Mouse (Mus musculus) heart, postnatal 14 days (tissue): ENCODE measurements around the gene Aurkaip1. TPM values are rescaled to one million over a fixed set of nuclear protein-coding genes. Genes with fewer than 3 reads are reported as not detected.

Experiments used
- DNase-seq, 2 experiments: peaks; one replicate each; pipeline ENCODE4 v3.0.0; 2021 to 2022
- intact Hi-C: fragments of 180-260 bp; cut with DNase I; formaldehyde crosslinking; loops from one replicate; pipeline ENCODE4 v1.15.1; 2025
- total RNA-seq, 2 experiments: library from RNA; stranded (reverse); gene quantifications; 2 replicates each; pipeline ENCODE4 v1.2.3; 2021

Gene Aurkaip1
- total RNA-seq, 2 experiments from 2014 or later: 96.4 to 97.5 TPM

DNA sequence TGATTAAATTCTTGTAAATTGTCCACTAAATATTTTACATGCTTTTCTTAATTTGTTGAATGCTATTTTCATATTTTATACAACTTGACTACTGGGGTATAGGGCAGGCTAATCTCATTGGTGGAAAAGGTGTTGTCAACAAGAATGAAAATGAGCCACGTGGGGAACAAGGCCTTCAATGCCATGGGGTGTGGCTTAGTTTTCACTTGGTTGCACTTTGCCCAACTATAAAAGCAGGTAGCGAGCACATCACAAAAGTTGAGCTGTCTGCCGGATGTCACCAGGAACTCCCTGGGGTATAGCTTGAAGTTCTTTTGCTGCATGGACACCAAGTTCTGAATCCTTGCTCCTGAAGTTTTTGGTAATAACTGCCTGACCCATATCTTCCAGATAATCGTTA is 13.5 kb upstream of the Aurkaip1 start:
- DNase-seq: no peak
- intact Hi-C loops: no loop called here

DNA sequence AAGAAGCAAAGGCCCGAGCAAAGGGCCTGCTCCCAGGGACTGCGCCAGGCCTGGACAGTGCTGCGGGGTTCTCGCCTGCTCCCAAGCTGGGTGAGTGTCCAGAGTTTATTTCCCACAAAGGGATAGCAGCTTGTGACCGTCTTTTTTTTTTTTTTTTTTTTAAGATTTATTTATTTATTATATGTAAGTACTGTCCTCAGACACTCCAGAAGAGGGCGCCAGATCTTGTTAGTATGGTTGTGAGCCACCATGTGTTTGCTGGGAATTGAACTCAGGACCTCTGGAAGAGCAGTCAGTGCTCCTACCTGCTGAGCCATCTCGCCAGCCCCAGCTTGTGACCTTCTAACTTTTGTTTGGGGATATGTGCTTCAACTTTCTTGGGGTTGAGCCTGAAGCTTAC is 10.0 kb upstream of the Aurkaip1 start:
- DNase-seq: peak; percentile 23 to 49
- intact Hi-C loops: no loop called here

DNA sequence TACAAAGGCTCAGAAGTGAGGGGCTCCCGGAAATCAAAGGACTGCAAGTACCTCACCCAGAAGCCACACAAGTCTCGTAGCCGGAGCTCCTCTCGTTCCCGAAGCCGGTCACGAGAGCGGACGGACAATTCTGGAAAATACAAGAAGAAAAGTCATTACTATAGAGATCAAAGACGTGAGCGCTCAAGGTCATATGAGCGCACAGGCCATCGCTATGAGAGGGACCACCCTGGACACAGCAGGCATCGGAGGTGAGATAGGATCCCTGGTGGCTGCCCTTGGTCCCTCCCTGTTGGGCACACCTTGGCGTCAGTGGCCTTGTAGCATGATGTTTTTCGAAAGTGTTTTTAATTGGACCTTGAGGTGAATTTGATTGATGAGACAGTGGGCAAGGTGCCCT is 7.6 kb upstream of the Aurkaip1 start:
- intact Hi-C loops: no loop called here
- DNase-seq: no peak

GRCm38 (mm10) chr4:155829866-155830265 is 1.2 kb upstream of the Aurkaip1 start:
- DNase-seq: no peak
- intact Hi-C loops: no loop called here

DNA sequence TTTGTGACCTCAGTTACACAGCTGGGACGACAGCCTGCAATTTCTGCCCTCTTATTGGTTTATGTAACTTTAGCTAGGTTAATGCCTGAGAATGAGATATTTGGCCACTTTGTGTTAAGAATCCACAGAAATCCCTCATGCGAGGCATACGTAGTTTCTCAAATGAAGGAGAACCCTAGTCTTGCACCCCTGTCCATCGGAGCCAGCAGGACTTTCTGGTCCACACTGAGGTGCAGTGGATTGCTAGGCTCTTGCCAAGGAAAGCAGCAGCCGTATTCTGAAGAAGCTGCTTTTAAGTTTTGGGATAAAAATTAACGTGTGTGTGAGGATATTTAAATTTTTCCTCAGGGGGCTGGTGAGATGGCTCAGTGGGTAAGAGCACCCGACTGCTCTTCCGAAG is 476 bp upstream of the Aurkaip1 start:
- intact Hi-C loops: no loop called here
- DNase-seq: no peak

- intact Hi-C loops: loop anchor here (1.0 kb wide), 1 partner anchor 15 kb away; the partner anchor contains the start of gene Dvl1
- DNase-seq: peak in 1 of 2 experiments; percentile 38
Observed at GRCm38 (mm10) chr4:155831831-155832230, 759 bp downstream of the Aurkaip1 start.

GRCm38 (mm10) chr4:155832321-155832720 is 1.2 kb downstream of the Aurkaip1 start:
- no peak for DNase-seq
- intact Hi-C loops: loop anchor here (1.0 kb wide), 1 partner anchor 15 kb away; the partner anchor contains the start of gene Dvl1

GRCm38 (mm10) chr4:155833234-155833633 is 2.2 kb downstream of the Aurkaip1 start:
- DNase-seq: no peak
- intact Hi-C loops: no loop called here

GRCm38 (mm10) chr4:155833836-155834235 is 2.8 kb downstream of the Aurkaip1 start:
- DNase-seq: peak; percentile 87 to 93
- intact Hi-C loops: no loop called here

DNA sequence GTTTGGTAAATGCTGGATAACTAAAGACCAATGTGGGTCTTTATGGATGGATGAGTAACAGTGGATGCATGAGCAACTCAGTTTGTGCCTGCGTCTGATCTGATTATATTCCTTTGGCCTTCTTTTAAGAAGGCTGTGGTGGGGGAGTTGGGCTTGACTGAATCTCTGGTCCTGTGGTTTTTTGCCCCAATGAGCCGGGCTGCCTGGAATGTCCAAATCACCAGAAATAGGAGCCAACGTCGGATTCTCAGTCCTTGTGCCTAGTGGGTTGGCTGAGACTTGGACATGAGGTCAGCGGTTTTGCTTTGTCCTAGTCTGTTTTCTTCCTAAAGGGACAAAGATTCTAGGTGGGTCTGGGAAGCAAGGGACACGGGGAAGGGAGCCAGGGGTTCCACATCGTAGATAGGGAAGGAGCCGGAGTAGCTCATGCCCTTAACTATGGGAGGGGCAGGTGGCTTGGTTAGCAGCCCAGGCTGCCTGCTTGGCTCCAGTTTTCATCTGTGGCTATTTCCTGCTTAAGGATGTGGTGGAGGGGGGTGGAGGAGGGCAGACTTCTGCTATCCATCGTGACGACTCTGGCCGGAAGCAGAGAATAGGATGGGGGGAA is 6.4 kb downstream of the Aurkaip1 start:
- intact Hi-C loops: no loop called here
- peak; percentile 63 to 69 for DNase-seq

- intact Hi-C loops: no loop called here
- peak; percentile 65 for DNase-seq
Observed at GRCm38 (mm10) chr4:155838187-155839153, 7.4 kb downstream of the Aurkaip1 start.

- intact Hi-C loops: no loop called here
- peak; percentile 89 to 91 for DNase-seq
Observed at GRCm38 (mm10) chr4:155839483-155839910, 8.4 kb downstream of the Aurkaip1 start, which contains the start of gene Mxra8. Gene Mxra8 (plus strand): TSS chr4:155839680.

GRCm38 (mm10) chr4:155840076-155841002 is 9.3 kb downstream of the Aurkaip1 start:
- peak in 1 of 2 experiments; percentile 21 for DNase-seq
- intact Hi-C loops: no loop called here

GRCm38 (mm10) chr4:155841003-155841454 is 10.0 kb downstream of the Aurkaip1 start:
- intact Hi-C loops: no loop called here
- peak; percentile 67 to 76 for DNase-seq

DNA sequence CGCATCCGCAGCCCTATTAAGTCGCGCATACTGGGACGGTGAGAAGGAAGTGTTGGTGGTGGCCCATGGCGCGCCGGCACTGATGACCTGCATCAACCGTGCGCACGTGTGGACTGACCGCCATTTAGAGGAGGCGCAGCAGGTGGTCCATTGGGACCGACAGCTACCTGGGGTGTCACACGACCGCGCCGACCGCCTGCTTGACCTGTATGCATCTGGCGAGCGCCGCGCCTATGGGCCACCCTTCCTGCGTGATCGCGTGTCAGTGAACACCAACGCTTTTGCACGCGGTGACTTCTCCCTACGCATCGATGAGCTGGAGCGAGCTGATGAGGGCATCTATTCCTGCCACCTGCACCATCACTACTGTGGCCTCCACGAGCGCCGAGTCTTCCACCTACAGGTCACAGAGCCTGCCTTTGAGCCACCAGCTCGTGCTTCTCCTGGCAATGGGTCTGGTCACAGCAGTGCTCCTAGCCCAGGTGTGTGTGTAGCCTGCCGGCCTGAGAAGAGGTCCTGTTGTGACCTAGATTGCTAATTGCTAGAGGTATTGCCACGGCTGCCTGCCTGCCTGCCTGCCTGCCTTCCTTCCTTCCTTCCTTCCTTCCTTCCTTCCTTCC is 10.7 kb downstream of the Aurkaip1 start:
- no peak for DNase-seq
- intact Hi-C loops: no loop called here

DNA sequence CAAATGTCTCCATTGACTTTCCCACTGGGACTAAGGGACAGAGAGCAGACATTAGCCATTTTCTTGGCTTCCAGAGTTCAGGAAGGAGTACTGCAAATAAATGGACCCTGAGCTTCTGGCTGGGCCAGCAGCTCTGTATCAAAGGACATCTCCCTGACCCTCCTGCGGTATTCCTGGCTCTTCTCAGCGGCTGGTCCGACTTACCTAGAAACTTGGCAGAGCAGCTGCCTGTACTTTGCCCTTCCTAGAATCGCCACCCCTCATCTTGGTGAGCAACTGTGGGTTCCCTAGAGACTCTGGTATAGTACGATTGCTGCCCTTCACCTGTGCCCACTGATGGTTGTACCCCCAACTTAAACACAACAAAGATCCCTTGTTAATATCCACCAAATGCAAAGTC is 12.2 kb downstream of the Aurkaip1 start:
- DNase-seq: no peak
- intact Hi-C loops: no loop called here

- peak; percentile 98 to 99 for DNase-seq
- intact Hi-C loops: loop anchor here (1.0 kb wide), 1 partner anchor 15 kb away; no protein-coding TSS in a partner anchor
Observed at GRCm38 (mm10) chr4:155846871-155847578, 16.0 kb downstream of the Aurkaip1 start, which contains the start of gene Dvl1. Gene Dvl1 (plus strand): TSS chr4:155847402.

- DNase-seq: peak in 1 of 2 experiments; percentile 40
- intact Hi-C loops: loop anchor here (1.0 kb wide), 1 partner anchor 15 kb away; no protein-coding TSS in a partner anchor
Observed at GRCm38 (mm10) chr4:155847591-155848352, 16.7 kb downstream of the Aurkaip1 start.
